Comparison of ENCODE assay signal across 9 mouse cellular contexts in the genomic region with DNA sequence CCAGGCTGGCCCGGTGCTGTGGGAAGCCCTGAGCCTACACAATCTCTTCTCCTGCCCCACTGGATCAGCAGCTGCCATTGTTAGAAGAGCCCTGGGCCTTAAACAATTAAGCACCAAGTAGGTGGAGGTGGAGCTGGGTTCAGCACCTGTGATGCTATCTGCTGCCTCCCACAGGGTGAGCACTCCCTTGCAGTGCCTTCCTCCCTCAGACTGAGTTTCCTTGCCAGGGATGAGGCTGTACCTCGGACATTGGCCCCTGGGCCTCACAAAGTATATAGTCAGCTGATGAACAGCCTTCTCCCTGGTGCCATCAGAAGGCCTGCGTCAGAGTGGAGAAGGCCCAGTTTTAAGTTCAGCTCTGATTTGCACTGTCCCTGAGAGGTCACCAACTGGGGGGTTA.
"Had no signal": no experiment of that assay in that cellular context is flagged by ENCODE, and none has a peak within 500 bp of the region (broad histone marks: within the 10 kb centered on the region; RNA-seq: fewer than 3 reads in every experiment).

No protein-coding gene starts in this region.

- H3K27ac ChIP-seq: layer of hippocampus, adult 2 months; liver, embryonic 13.5 days; midbrain, embryonic 12.5 days; neural tube, embryonic 13.5 days; stomach, embryonic 15.5 days had no signal

- H3K4me2 ChIP-seq: liver, embryonic 13.5 days; midbrain, embryonic 12.5 days; neural tube, embryonic 13.5 days; stomach, embryonic 15.5 days had no signal

- H3K9ac ChIP-seq: liver, embryonic 13.5 days; liver, postnatal 0 days; midbrain, embryonic 12.5 days; neural tube, embryonic 13.5 days; stomach, embryonic 15.5 days had no signal

- H3K36me3 ChIP-seq: neural tube, embryonic 13.5 days; stomach, embryonic 15.5 days had no signal

- H3K9me3 ChIP-seq: liver, embryonic 13.5 days; midbrain, embryonic 12.5 days; neural tube, embryonic 13.5 days; stomach, embryonic 15.5 days had no signal

- H3K4me3 ChIP-seq: layer of hippocampus, adult 2 months; liver, embryonic 13.5 days; midbrain, embryonic 12.5 days; neural tube, embryonic 13.5 days; stomach, embryonic 15.5 days had no signal

- H3K27me3 ChIP-seq: liver, embryonic 13.5 days; neural tube, embryonic 13.5 days; stomach, embryonic 15.5 days had no signal

- DNase-seq: kidney, postnatal 4 days; right cerebral cortex, postnatal 14 days; thymus, postnatal 4 days had no signal
